Mouse (Mus musculus): ENCODE measurements around the gene Tmem151a. TPM values are rescaled to one million over a fixed set of nuclear protein-coding genes. Genes with fewer than 3 reads are reported as not detected.

Tmem151a gene
- polyA plus RNA-seq, 1 experiment from 2014 or later = 2.6 TPM

DNA sequence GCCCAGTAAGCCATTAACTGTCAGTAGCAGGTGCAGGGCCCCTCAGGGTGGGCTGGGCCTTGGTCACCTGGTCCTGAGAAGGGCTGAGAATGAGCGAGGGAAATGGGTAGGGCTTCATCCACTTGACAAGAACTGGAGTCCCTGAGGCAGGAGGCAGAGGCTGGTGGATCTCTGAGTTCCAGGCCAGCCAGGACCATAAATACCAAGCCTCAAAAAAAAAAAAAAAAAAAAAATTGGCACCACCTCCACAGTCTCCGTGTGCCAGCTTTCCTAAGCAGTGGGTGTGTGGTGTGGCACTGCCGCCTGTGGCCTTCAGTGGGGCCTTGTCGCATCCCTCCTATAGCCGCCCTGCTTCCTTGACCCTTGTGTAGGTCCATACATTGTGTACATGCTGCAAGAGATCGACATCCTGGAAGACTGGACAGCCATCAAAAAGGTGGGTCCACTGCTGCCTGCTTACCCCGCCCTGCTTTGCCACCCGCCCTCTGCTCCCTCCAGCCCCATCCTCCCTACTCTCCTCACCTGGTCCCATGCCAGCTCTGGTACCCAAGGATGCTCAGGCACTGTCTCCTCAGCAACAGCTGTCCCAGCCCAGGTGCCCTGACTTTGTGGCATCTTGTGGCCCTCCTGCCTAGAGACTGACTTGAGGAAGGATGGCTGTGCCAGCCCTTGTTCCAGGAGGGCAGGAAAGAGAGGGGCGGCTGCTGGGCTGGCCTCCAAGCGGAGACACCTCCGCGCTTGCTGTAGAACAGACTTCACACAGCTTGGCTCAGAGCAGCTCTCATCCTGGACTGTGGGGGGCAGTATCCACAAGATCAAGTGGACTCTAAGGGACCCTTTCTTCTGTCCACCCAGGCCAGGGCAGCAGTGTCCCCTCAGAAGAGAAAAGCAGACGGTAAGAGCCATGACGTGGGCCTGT lies 36.9 kb downstream of the Tmem151a start:
- ATAC-seq (replicated peaks; ENCODE audit: low FRiP score) (no peak), DNase-seq (ENCODE audit: low spot score) (no peak)
- Histone ChIP-seq H3K27ac (ENCODE audit: low read depth, low read length) (no peak overlapping the region), H3K36me3 (ENCODE audit: control insufficient read depth, insufficient read depth, low read length) (peaks cover 21% of the 10 kb centered on the region; the same call in 1 of the 2 replicates), H3K9me3 (ENCODE audit: control insufficient read depth, low read length) (no peaks in the 10 kb centered on the region), H3K27me3 (replicated peaks; ENCODE audit: control insufficient read depth, insufficient read depth, low read length) (peaks cover 31% of the 10 kb centered on the region), H3K9ac (ENCODE audit: low read depth, low read length) (no peak overlapping the region), H3K4me2 (no peak overlapping the region), H3K4me1 (replicated peaks; ENCODE audit: control insufficient read depth, insufficient read depth, low read length) (no peaks in the 10 kb centered on the region), H3K4me3 (ENCODE audit: low read depth, low read length) (no peak overlapping the region)
- WGBS = 89% methylated on average over 14 of the region's 14 CpGs

DNA sequence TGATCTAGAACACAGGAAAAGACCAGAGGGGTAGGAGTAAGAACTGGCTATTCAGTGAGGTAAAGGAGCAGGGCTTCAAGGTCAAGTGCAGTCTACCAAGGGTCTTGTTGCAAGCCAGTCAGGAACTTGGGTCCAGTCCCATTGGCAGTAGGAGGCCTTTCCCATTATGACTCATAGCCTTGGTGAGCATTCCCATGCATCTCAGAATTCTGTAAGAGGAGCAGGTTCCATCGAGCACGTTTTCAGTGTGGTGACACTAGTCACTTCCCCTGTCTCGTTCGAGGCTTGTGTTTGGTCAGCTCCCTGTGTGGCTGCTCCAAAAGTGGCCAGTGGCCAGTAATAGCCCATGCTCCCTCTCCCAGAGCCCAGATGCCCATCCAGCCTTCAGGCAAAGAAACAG lies 39.8 kb downstream of the Tmem151a start:
- no peak for ATAC-seq (replicated peaks; ENCODE audit: low FRiP score)
- peaks cover 7% of the 10 kb centered on the region for H3K4me1 ChIP-seq (replicated peaks; ENCODE audit: control insufficient read depth, insufficient read depth, low read length)
- no peak for DNase-seq (ENCODE audit: low spot score)
- no peak overlapping the region for H3K4me3 ChIP-seq (ENCODE audit: low read depth, low read length)
- no peaks in the 10 kb centered on the region for H3K9me3 ChIP-seq (ENCODE audit: control insufficient read depth, low read length)
- H3K9ac ChIP-seq (ENCODE audit: low read depth, low read length) = no peak overlapping the region
- 76% methylated on average over 4 of the region's 4 CpGs for WGBS
- peaks cover 2% of the 10 kb centered on the region for H3K27me3 ChIP-seq (replicated peaks; ENCODE audit: control insufficient read depth, insufficient read depth, low read length)
- H3K4me2 ChIP-seq = no peak overlapping the region
- peaks cover 21% of the 10 kb centered on the region; the same call in 1 of the 2 replicates for H3K36me3 ChIP-seq (ENCODE audit: control insufficient read depth, insufficient read depth, low read length)
- H3K27ac ChIP-seq (ENCODE audit: low read depth, low read length) = no peak overlapping the region

DNA sequence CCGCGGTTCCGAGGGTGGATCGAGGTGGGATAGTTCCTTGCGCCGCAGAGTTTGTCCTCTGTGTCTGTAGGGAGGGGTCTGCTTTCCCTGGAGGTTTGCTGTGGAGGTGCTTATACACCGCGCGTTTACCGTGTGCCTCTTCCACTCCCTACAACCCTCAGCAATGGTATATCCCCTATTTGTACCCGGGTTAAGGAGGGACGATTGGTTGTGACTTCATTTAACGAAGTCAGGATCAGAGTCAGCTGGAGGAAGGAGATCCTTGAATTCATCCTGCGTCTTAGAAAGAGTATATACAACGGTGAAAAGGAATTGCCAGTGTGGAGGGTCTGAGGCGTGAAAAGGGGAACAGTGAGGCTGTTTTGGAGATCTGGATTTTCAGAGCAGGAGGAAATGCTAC lies 43.7 kb downstream of the Tmem151a start:
- no peak for DNase-seq (ENCODE audit: low spot score)
- H3K9me3 ChIP-seq (ENCODE audit: control insufficient read depth, low read length) = no peaks in the 10 kb centered on the region
- peak overlapping the region; percentile 94 for H3K4me2 ChIP-seq
- no peaks in the 10 kb centered on the region for H3K27me3 ChIP-seq (replicated peaks; ENCODE audit: control insufficient read depth, insufficient read depth, low read length)
- peak overlapping the region; percentile 92 for H3K4me3 ChIP-seq (ENCODE audit: low read depth, low read length)
- peaks cover 8% of the 10 kb centered on the region; the same call in 1 of the 2 replicates for H3K36me3 ChIP-seq (ENCODE audit: control insufficient read depth, insufficient read depth, low read length)
- H3K4me1 ChIP-seq (replicated peaks; ENCODE audit: control insufficient read depth, insufficient read depth, low read length) = peaks cover 28% of the 10 kb centered on the region
- 2% methylated on average over 16 of the region's 16 CpGs for WGBS
- H3K27ac ChIP-seq (ENCODE audit: low read depth, low read length) = peak overlapping the region; percentile 79
- H3K9ac ChIP-seq (ENCODE audit: low read depth, low read length) = peak overlapping the region; percentile 87
- ATAC-seq (replicated peaks; ENCODE audit: low FRiP score) = 0 out of 2 replicates have a peak, but pooled peaks have one; percentile 9

DNA sequence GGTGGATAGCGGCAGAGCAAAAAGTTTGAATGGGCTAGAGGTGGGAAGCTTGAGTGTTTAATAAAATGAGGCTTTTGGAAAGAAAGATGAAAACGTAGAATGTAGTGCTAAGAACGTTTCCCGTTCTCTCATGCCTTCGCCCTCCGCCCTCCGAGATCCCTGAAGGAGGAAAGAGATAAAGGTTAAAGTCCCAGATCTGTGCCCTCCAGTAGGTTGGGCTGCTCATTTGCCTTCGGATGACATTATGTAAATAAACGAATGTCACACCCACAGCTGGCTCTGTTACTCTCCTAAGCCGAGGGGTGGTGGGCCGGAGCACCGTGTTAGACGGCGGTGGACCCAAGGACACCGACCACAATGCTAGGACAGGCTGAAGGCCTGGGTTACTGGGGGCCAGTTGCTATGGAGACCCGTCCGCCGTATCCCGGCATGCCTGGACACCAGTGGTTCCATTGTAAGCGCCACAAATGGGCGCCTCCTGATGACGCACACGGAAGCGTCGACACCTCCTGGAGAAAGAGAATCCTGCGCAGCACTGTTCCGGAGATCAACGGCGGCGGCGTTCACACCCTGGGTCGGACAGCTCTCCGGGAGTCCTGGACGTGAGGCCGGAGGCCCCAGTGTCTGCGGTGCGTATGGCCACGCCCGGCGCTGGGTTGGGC lies 44.3 kb downstream of the Tmem151a start, which contains the start of gene Brms1:
Gene Brms1, plus strand, starts transcription at position 493 of the 662 bp plus-strand sequence.
- no peaks in the 10 kb centered on the region for H3K27me3 ChIP-seq (replicated peaks; ENCODE audit: control insufficient read depth, insufficient read depth, low read length)
- peaks cover 28% of the 10 kb centered on the region for H3K4me1 ChIP-seq (replicated peaks; ENCODE audit: control insufficient read depth, insufficient read depth, low read length)
- peak within 1 kb of the TSS; percentile 94 for H3K4me2 ChIP-seq
- H3K9me3 ChIP-seq (ENCODE audit: control insufficient read depth, low read length) = no peaks in the 10 kb centered on the region
- H3K27ac ChIP-seq (ENCODE audit: low read depth, low read length) = peak within 1 kb of the TSS; percentile 79
- H3K36me3 ChIP-seq (ENCODE audit: control insufficient read depth, insufficient read depth, low read length) = peaks cover 5% of the 10 kb centered on the region; the same call in 1 of the 2 replicates
- DNase-seq (ENCODE audit: low spot score) = peak; percentile 91
- peak; percentile 82 for ATAC-seq (replicated peaks; ENCODE audit: low FRiP score)
- H3K9ac ChIP-seq (ENCODE audit: low read depth, low read length) = peak within 1 kb of the TSS; percentile 87
- 4% methylated on average over 40 of the region's 40 CpGs for WGBS
- H3K4me3 ChIP-seq (ENCODE audit: low read depth, low read length) = peak within 1 kb of the TSS; percentile 92

DNA sequence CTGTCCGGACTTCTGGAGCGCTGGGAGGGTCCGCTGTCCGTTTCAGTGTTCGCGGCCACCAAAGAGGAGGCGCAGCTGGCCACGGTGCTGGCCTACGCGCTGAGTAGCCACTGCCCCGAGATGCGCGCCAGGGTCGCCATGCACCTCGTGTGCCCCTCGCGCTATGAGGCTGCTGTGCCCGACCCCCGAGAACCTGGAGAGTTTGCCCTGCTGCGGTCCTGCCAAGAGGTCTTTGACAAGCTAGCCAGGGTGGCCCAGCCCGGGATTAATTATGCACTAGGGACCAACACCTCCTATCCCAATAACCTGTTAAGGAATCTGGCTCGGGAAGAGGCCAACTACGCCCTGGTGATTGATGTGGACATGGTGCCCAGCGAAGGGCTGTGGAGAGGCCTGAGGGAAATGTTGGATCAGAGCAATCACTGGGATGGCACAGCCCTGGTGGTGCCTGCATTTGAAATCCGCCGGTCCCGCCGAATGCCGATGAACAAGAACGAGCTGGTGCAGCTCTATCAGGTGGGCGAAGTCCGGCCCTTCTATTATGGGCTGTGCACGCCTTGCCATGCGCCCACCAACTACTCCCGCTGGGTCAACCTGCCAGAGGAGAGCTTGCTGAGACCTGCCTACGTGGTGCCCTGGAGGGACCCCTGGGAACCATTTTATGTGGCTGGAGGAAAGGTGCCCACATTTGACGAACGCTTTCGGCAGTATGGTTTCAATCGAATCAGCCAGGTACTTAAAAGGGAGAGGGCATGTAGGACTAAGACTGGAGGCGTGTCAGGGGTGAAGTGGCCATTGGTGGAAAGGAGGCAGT lies 45.8 kb downstream of the Tmem151a start:
- Histone ChIP-seq H3K36me3 (ENCODE audit: control insufficient read depth, insufficient read depth, low read length) (peaks cover 3% of the 10 kb centered on the region; the same call in 1 of the 2 replicates), H3K4me2 (peak overlapping the region; percentile 94), H3K4me1 (replicated peaks; ENCODE audit: control insufficient read depth, insufficient read depth, low read length) (peaks cover 28% of the 10 kb centered on the region), H3K9ac (ENCODE audit: low read depth, low read length) (peak overlapping the region; percentile 73), H3K27me3 (replicated peaks; ENCODE audit: control insufficient read depth, insufficient read depth, low read length) (no peaks in the 10 kb centered on the region), H3K27ac (ENCODE audit: low read depth, low read length) (no peak overlapping the region), H3K4me3 (ENCODE audit: low read depth, low read length) (peak overlapping the region; percentile 92), H3K9me3 (ENCODE audit: control insufficient read depth, low read length) (no peaks in the 10 kb centered on the region)
- ATAC-seq (replicated peaks; ENCODE audit: low FRiP score) (no peak), DNase-seq (ENCODE audit: low spot score) (no peak)
- WGBS = 20% methylated on average over 41 of the region's 41 CpGs

DNA sequence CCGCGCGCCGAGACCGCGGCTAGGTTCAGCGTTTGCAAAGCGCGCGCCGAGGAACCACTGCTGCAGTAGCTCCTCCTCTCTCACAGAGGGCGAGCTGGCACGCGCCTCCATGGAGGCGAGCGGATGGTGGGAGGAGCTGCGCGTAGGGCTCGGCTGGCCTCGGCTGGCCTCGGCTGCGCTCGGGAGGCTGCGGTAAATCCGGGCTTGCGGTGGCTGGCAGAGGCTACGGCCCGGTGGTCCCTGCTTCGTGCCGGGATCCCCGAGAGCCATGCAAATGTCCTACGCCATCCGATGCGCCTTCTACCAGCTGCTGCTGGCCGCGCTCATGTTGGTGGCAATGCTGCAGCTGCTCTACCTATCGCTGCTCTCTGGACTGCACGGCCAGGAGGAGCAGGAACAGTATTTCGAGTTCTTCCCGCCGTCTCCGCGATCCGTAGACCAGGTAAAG lies 46.6 kb downstream of the Tmem151a start, which contains the start of the genes B4gat1 and AC124502.3:
Gene B4gat1, plus strand, starts transcription at position 118 of the 448 bp plus-strand sequence.
Gene AC124502.3, plus strand, starts transcription at position 183 of the 448 bp plus-strand sequence.
- peaks cover 28% of the 10 kb centered on the region for H3K4me1 ChIP-seq (replicated peaks; ENCODE audit: control insufficient read depth, insufficient read depth, low read length)
- H3K27ac ChIP-seq (ENCODE audit: low read depth, low read length) = peak within 1 kb of the TSS; percentile 28; the same call in 1 of the 2 replicates
- no peaks in the 10 kb centered on the region for H3K9me3 ChIP-seq (ENCODE audit: control insufficient read depth, low read length)
- H3K4me2 ChIP-seq = peak within 1 kb of the TSS; percentile 94
- H3K9ac ChIP-seq (ENCODE audit: low read depth, low read length) = peak within 1 kb of the TSS; percentile 73
- no peaks in the 10 kb centered on the region for H3K27me3 ChIP-seq (replicated peaks; ENCODE audit: control insufficient read depth, insufficient read depth, low read length)
- ATAC-seq (replicated peaks; ENCODE audit: low FRiP score) (peak; percentile 83), DNase-seq (ENCODE audit: low spot score) (peak; percentile 87)
- no peaks in the 10 kb centered on the region; the same call in 1 of the 2 replicates for H3K36me3 ChIP-seq (ENCODE audit: control insufficient read depth, insufficient read depth, low read length)
- under 1% methylated on average over 44 of the region's 44 CpGs for WGBS
- peak within 1 kb of the TSS; percentile 92 for H3K4me3 ChIP-seq (ENCODE audit: low read depth, low read length)

DNA sequence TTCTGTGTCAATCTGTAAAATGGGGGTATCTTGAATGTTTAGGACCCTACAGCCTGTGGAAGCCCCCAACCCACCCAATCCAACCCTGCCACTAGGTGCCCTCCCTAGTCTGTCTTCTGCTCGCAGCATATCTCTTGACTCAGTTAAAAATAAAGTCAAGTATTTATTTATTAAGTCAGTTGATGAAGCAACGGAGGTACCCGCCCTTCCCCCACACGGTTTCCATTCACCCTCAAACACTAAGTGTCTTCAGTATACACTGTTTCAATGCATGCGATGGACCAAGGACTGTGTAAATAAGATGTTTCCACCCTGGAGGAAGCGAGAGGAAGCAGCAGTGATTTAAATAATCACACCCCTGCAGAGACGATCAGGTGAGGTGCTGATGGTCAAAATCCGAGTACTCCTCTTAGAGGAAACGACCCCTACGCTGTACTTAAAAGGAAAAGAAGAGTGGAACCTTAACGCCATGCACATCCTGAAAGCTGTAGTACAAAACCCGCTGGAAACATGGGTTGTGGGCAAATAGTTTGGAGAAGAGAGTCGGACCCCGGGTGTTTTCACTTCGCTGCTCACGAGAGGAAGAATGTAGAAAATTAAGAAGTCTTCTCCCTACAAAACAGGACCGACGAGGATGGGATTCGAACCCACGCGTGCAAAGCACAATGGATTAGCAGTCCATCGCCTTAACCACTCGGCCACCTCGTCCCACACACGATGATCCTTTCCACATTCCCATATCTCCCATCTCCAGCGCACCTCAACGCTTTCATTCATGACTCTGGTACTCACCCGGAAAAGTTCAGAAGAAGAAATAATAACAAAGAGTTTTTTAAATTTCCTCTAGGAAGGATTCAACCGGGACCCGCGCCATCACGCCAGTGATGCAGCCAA lies 47.4 kb downstream of the Tmem151a start:
- DNase-seq (ENCODE audit: low spot score) (peak; percentile 86), ATAC-seq (replicated peaks; ENCODE audit: low FRiP score) (peak; percentile 38)
- peaks cover 28% of the 10 kb centered on the region for H3K4me1 ChIP-seq (replicated peaks; ENCODE audit: control insufficient read depth, insufficient read depth, low read length)
- H3K9ac ChIP-seq (ENCODE audit: low read depth, low read length) = peak overlapping the region; percentile 73
- H3K36me3 ChIP-seq (ENCODE audit: control insufficient read depth, insufficient read depth, low read length) = no peaks in the 10 kb centered on the region
- H3K4me2 ChIP-seq = peak overlapping the region; percentile 94
- H3K27me3 ChIP-seq (replicated peaks; ENCODE audit: control insufficient read depth, insufficient read depth, low read length) = no peaks in the 10 kb centered on the region
- H3K9me3 ChIP-seq (ENCODE audit: control insufficient read depth, low read length) = no peaks in the 10 kb centered on the region
- WGBS = 4% methylated on average over 32 of the region's 32 CpGs
- peak overlapping the region; percentile 92 for H3K4me3 ChIP-seq (ENCODE audit: low read depth, low read length)
- H3K27ac ChIP-seq (ENCODE audit: low read depth, low read length) = peak overlapping the region; percentile 28; the same call in 1 of the 2 replicates

All from liver, embryonic 11.5 days (tissue).